Mouse (Mus musculus): ENCODE data around the gene Aunip.

The Aunip gene

GRCm38 (mm10) chr4:134558570-134559113 is 47.8 kb downstream of the Aunip start:
- no peak for DNase-seq

- no peak for DNase-seq
These were observed 48.4 kb downstream of the Aunip start for GRCm38 (mm10) chr4:134559154-134559553.

GRCm38 (mm10) chr4:134560699-134561098 is 49.9 kb downstream of the Aunip start:
- DNase-seq = no peak

- DNase-seq = no peak
These were observed 51.2 kb downstream of the Aunip start for GRCm38 (mm10) chr4:134562014-134562413.

GRCm38 (mm10) chr4:134563624-134564023 is 52.8 kb downstream of the Aunip start:
- DNase-seq = no peak

- DNase-seq = no peak
These were observed 53.3 kb downstream of the Aunip start for GRCm38 (mm10) chr4:134564093-134564492.

- no peak for DNase-seq
These were observed 56.8 kb downstream of the Aunip start for GRCm38 (mm10) chr4:134567377-134568226.

- DNase-seq = no peak
These were observed 58.4 kb downstream of the Aunip start for GRCm38 (mm10) chr4:134569205-134569604.

GRCm38 (mm10) chr4:134569831-134570230 is 59.0 kb downstream of the Aunip start:
- no peak for DNase-seq

- DNase-seq = no peak
These were observed 60.1 kb downstream of the Aunip start for GRCm38 (mm10) chr4:134570704-134571451.

- DNase-seq = no peak
These were observed 61.9 kb downstream of the Aunip start for GRCm38 (mm10) chr4:134572449-134573300.

Data from kidney, adult 18-20 months (tissue).